Mouse (Mus musculus) cerebral cortex, adult 2 months (tissue): Measurements from ENCODE around the gene Rpl36-ps4.

Experiments
- WGBS: fragments of 180-500 bp; shearing (Covaris S2); methylation state at CpG from one replicate; pipeline ENCODE4 v1.1.7; 2018; 5-methylcytosine and 5-hydroxymethylcytosine counted together

The Rpl36-ps4 gene

DNA sequence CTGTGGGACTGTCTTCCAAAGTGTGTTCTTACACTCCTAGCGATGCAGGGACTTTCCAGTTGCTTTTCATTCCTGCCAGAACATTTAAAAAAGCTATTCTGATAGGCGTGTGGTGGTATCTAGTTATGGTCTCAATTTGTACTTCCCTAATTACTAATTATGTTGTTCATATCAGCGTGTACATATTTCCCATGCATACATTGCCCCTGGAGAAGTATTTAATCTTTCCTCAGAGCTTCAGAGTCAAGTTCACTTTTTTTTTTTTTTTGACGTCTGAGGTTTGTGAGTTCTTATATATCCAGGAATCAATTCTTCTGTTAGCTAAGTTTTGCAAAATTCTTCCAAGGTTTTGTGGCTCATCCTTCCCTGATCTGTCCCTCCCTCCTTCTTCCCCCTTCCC, 15.4 kb downstream of the Rpl36-ps4 start:
- WGBS = 82% methylated on average over 4 of the region's 4 CpGs

DNA sequence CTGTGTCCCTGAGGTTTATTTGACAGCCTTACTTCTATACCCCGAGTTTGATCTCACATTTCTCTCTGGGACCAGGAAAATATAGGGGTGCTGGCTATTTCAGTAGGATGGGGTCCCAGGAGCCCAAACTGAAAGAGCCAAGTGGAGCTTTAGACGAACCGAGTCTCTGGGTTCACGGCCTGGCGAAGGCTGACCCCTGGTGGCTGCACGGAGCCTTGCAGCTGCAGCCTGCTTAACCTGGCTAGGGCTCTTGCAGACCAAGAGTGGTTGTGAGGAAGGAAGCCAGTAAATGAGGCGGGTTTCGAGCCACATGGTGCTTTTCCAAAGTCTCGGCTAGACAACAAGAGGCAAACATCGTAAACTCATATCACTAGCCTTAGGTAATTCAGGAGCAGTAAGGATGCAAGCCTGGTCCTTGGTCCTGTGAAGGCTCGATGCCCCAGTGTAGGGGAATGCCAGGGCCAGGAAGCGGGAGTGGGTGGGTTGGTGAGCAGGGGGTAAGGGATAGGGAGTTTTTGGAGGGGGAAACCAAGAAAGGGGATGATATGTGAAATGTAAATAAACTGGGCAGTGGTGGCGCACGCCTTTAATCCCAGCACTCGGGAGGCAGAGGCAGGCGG, 28.3 kb downstream of the Rpl36-ps4 start:
- 41% methylated on average over 16 of the region's 16 CpGs for WGBS

DNA sequence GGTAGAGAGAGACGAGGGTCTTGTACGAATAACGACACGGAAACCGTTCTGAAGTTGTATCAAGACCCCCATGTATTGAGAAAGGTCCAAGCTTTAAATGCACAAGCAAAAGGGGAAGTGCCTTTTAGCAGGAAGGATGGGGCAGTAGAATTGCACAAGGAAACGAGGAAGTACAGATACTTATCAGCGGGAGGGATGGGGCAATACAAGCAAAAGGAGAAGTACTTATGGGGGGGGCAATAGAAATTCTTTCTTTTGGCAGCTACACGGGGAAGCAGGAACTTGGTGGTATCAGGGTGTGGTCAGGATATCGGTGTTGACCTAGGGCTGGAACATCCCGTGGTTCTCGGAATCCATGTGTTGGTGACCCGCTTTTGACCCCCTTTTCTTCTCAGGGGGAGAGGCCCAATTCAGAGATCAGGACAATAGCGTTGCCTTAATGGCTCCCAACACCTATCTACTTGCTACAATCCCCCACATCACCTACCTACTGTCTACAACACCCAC, 33.9 kb downstream of the Rpl36-ps4 start:
- WGBS = 88% methylated on average over 13 of the region's 13 CpGs

DNA sequence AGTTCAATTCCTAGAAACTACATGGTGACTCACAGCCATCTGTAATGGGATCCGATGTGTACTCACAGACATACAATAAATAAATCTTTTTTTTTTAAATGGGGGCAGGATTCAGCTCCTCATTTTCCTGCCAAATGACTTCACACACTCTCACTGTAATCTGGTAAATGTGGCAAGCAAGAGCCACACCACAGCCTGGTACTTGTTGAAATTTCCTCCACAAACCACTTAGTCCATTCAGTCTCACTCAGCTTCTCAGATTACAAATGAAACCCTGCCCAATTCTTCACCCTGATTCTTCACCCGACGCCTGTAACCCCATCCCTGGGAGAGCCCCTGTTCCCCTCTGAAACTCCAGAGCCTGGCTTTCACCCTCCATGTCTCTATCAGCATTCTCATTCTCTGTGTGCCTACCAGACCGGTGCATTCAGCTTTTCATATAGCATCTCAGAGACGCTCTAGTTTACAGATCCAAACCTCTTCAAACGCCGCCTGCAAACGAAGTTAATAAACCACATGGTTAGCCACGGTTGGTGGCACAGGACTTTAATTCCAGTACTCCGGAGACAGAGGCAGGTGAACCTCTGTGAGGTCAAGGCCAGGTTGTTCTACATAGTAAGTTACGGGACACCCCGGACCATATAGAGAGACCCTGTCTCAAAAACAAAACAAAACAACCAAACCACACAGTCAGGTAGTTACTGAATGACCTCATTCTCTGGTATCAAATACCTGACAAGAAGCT, 36.5 kb downstream of the Rpl36-ps4 start:
- WGBS = 79% methylated on average over 12 of the region's 12 CpGs

DNA sequence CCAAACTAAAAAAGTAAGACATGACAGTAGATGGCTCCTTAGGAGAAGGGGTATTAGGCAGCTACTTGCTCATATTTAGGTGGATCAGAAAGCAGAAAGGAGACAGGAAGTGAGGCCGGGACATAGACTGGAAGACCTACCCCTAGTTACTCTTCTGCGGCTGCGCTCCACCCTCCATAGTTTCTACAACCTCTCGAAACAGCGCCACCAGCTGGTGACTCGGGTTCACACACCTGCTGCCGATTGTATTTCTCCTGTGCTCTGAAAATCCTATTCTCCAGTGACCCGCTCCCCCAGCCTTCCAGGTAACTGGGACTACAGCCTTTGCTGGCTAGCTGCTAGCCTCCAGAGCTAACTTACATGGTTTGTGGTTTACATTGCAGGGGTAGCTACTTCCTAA, 37.5 kb downstream of the Rpl36-ps4 start:
- 63% methylated on average over 8 of the region's 8 CpGs for WGBS

DNA sequence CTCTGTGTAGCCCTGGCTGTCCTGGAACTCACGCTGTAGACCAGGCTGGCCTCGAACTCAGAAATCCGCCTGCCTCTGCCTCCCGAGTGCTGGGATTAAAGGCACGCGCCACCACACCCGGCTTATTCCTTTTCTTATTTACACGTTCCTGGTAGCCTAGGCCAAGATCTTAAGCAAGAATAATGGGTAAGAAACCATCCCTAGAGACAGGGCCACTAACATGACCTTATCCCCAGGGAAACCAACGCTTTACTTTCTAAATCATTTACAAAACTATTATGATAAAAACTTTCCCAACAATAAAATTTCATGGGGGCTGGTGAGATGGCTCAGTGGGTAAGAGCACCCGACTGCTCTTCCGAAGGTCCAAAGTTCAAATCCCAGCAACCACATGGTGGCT, 38.6 kb downstream of the Rpl36-ps4 start:
- WGBS = 94% methylated on average over 11 of the region's 11 CpGs

DNA sequence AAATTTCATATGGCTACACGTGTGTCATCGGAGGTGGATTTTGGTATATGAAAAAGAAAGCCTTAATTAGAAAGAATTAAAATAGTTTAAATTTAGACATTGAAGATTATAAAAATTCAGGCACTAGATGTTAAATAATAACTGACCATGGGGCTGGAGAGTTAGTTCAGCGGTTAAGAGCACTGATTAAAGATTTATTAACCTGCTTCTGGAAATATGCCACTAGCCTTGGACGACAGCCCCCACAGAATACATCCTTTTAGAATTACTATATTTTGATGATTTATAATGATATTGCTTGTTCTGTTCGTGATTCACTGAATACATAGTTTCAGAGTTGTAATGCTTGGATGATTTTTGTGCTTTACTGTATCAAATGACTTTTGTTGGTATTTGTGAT, 39.2 kb downstream of the Rpl36-ps4 start:
- WGBS = 93% methylated on average over 5 of the region's 5 CpGs

DNA sequence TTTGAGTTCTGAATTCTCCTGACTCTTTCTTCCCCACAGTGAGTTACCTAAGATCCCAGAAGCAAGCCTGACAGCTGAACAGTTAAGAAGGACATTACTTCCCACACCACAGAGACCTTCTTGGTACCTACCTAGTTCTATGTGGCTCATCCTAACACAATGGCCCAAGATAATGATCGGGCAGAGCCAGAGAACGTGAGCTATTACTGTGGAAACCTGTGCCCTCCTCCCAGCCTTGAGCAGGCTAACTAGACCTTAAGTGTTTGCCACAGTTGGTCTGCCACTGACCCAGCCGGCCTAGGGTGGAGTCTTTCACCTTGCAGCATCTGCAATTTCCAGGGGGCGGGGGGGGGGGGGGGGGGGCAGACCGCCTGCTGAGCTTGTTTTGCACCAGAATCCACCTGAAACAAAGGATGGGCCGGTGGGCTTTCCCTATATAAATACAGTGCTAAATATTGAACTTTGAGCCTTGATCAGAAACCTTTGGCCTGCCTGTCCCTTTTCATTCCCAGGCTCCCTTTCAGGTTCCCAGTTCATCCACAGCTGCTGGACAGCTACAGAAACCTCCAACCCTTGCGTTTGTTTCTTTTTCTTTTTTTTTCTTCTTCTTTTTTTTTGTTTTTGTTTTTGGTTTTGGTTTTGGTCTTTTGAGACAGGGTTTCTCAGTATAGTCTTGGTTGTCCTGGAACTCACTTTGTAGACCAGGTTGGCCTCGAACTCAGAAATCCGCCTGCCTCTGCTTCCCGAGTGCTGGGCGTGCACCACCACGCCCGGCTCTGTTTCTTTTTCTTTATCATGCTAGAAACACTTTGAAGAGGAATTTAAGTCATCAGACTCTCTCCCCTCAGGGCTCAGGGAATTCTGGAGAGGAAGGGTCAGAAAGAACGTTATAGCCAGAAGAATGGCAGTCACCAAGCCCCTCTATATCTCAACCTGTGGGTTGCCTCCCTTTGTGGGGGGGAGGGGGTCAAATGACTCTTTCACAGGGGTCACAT, 42.6 kb downstream of the Rpl36-ps4 start:
- WGBS = 92% methylated on average over 14 of the region's 14 CpGs

DNA sequence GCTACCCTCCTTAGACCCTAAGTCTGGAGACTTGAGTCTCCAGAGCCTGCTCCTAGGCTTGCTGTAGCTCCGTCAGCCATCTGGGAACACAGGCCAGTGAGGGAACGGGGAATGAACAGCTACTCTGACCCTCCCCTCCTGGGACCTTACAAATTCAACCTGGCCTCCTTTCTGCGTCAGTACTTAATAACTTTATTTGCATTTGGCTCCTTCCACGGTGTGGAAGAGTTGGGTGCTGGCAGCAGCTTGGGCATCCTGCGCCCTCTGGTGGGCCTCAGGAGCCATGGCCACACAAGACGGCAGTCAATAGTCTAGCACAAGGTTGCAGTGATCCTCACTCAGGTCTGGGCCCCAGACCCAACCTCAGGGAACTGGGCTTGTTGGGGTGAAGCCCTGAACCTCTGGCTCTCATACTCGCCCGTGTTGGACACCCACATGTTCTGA, 47.7 kb downstream of the Rpl36-ps4 start:
- 44% methylated on average over 6 of the region's 8 CpGs for WGBS
